Mouse (Mus musculus): Measurements from ENCODE around the gene Sos2. TPM values are rescaled to one million over a fixed set of nuclear protein-coding genes. Genes with fewer than 3 reads are reported as not detected.

The Sos2 gene
- polyA plus RNA-seq, 1 experiment from 2014 or later = 8.2 TPM

DNA sequence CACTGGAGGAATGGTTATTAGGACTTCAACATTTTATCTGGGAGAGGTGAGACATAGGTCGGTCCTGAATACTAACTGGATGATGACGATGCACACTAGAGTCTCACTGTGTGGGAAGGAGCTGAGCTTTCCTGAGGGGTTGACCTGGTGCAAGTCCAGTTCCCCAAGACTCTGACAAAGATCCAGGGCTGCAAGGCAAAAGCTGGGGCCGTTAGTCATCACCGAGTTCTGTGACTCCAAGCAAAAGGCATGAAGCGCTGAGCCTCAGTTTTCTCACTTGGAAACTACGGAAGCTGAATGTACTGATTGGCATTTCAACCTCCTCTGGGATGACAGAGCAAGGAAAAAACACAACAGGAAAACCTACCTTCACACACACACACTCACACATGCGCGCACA, 139.3 kb downstream of the Sos2 start:
- DNase-seq (ENCODE audit: extremely low spot score, low spot score) = no peak
- Histone ChIP-seq H3K9me3 (no peaks in the 10 kb centered on the region), H3K27me3 (ENCODE audit: poor library complexity, severe bottlenecking) (no peaks in the 10 kb centered on the region), H3K36me3 (replicated peaks) (no peaks in the 10 kb centered on the region), H3K4me3 (no peak overlapping the region), H3K27ac (no peak overlapping the region), H3K4me1 (peaks cover 34% of the 10 kb centered on the region)
- WGBS = 91% methylated on average over 8 of the region's 8 CpGs

DNA sequence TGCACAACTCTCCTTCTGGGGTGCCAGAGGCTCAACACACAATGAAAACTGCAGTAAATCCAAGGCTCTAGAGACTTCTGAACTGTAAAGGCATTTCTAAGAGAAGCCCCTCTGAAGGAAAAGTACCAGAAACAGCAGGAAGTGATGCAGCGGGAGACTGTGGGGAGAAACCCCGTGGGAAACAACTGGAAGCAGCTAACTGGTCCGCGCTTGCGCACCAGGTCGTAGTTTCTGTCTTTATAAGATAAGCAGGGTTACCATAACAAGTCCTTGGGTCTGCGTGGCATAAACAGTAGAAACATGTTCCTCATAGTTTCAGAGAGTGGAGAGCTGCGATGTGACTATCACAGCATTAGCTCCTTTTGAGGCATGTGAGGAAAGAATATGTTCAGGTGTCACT, 140.0 kb downstream of the Sos2 start:
- H3K36me3 ChIP-seq (replicated peaks) = no peaks in the 10 kb centered on the region
- WGBS = 86% methylated on average over 8 of the region's 8 CpGs
- DNase-seq (ENCODE audit: extremely low spot score, low spot score) = no peak
- H3K9me3 ChIP-seq = no peaks in the 10 kb centered on the region
- H3K27ac ChIP-seq = no peak overlapping the region
- no peak overlapping the region for H3K4me3 ChIP-seq
- H3K27me3 ChIP-seq (ENCODE audit: poor library complexity, severe bottlenecking) = no peaks in the 10 kb centered on the region
- peaks cover 41% of the 10 kb centered on the region for H3K4me1 ChIP-seq

- WGBS = 80% methylated on average over 7 of the region's 7 CpGs
- H3K4me1 ChIP-seq = peaks cover 48% of the 10 kb centered on the region
- no peak overlapping the region for H3K4me3 ChIP-seq
- H3K27me3 ChIP-seq (ENCODE audit: poor library complexity, severe bottlenecking) = no peaks in the 10 kb centered on the region
- no peaks in the 10 kb centered on the region for H3K36me3 ChIP-seq (replicated peaks)
- peak overlapping the region; percentile 60; the same call in 1 of the 2 replicates for H3K27ac ChIP-seq
- DNase-seq (ENCODE audit: extremely low spot score, low spot score) = no peak
- no peaks in the 10 kb centered on the region for H3K9me3 ChIP-seq
Observed at GRCm38 (mm10) chr12:69539353-69539752, 142.3 kb downstream of the Sos2 start.

GRCm38 (mm10) chr12:69538362-69538950, 143.2 kb downstream of the Sos2 start:
- no peak overlapping the region for H3K4me3 ChIP-seq
- H3K27me3 ChIP-seq (ENCODE audit: poor library complexity, severe bottlenecking) = no peaks in the 10 kb centered on the region
- 68% methylated on average over 4 of the region's 4 CpGs for WGBS
- DNase-seq (ENCODE audit: extremely low spot score, low spot score) = no peak
- H3K27ac ChIP-seq = peak overlapping the region; percentile 63
- H3K9me3 ChIP-seq = no peaks in the 10 kb centered on the region
- no peaks in the 10 kb centered on the region for H3K36me3 ChIP-seq (replicated peaks)
- H3K4me1 ChIP-seq = peaks cover 48% of the 10 kb centered on the region

- 62% methylated on average over 19 of the region's 19 CpGs for WGBS
- Histone ChIP-seq H3K27ac (peak overlapping the region; percentile 66), H3K4me3 (no peak overlapping the region)
Observed at GRCm38 (mm10) chr12:69537675-69538361, 143.8 kb downstream of the Sos2 start.

GRCm38 (mm10) chr12:69537243-69537674, 144.4 kb downstream of the Sos2 start:
- H3K9me3 ChIP-seq = no peaks in the 10 kb centered on the region
- peaks cover 48% of the 10 kb centered on the region for H3K4me1 ChIP-seq
- no peaks in the 10 kb centered on the region for H3K27me3 ChIP-seq (ENCODE audit: poor library complexity, severe bottlenecking)
- DNase-seq (ENCODE audit: extremely low spot score, low spot score) = peak; percentile 24
- 47% methylated on average over 10 of the region's 10 CpGs for WGBS
- no peak overlapping the region for H3K4me3 ChIP-seq
- peak overlapping the region; percentile 66 for H3K27ac ChIP-seq
- no peaks in the 10 kb centered on the region for H3K36me3 ChIP-seq (replicated peaks)

More at GRCm38 (mm10) chr12:69537675-69538361, 143.8 kb downstream of the Sos2 start:
- H3K4me1 ChIP-seq = peaks cover 48% of the 10 kb centered on the region
- H3K27me3 ChIP-seq (ENCODE audit: poor library complexity, severe bottlenecking) = no peaks in the 10 kb centered on the region
- H3K36me3 ChIP-seq (replicated peaks) = no peaks in the 10 kb centered on the region
- no peak for DNase-seq (ENCODE audit: extremely low spot score, low spot score)
- no peaks in the 10 kb centered on the region for H3K9me3 ChIP-seq

DNA sequence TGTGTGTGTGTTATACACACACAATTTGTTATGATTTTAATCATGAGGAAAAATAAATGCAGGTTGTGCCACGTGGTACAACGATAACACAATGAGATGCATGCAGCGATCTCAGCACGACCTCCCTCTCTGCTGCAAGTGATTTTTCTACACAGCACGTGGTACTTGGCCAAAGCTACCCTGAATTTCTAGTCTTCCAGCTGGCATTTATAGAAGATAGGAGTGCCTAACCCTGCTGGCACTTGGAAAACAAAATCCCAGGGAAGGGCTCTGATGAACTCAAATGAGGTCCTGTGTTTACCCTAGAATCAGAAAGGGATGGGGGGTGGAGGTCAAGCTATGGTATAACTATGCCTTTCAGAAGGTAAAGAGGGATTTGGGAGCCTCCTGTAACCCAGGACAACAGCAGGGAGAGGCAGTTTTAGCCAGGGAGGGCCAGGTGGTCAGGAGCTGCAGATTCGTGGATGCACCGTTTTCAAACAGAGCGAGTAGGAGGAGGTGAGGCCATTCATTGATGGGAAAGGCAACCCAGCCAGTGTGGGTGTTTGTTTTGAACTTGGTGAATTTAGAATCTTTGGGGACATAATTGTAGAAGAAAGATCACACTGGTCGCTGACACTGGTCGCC, 144.9 kb downstream of the Sos2 start:
- no peak overlapping the region for H3K4me3 ChIP-seq
- peaks cover 45% of the 10 kb centered on the region for H3K4me1 ChIP-seq
- peak overlapping the region; percentile 66; the same call in 1 of the 2 replicates for H3K27ac ChIP-seq
- 77% methylated on average over 10 of the region's 10 CpGs for WGBS
- H3K36me3 ChIP-seq (replicated peaks) = no peaks in the 10 kb centered on the region
- no peak for DNase-seq (ENCODE audit: extremely low spot score, low spot score)
- no peaks in the 10 kb centered on the region for H3K9me3 ChIP-seq
- no peaks in the 10 kb centered on the region for H3K27me3 ChIP-seq (ENCODE audit: poor library complexity, severe bottlenecking)

Small RNA genes lying within 50 kb of the gene (microRNA-seq; reads per million reads assigned to microRNA genes)
- gene Gm23018 = not detected

Other genes with a start within 250 kb of the Sos2 start
- gene Vcpkmt, start 98.8 kb downstream of the Sos2 start, polyA plus RNA-seq (2016; fragmentation: Nextera tagmentation; extraction: Ambion mirVana) = 30.6 and 32.4 TPM in 2 replicates
- 20.4 and 21.0 TPM in 2 replicates for gene L2hgdh, start 43.0 kb upstream of the Sos2 start, polyA plus RNA-seq (2016; fragmentation: Nextera tagmentation; extraction: Ambion mirVana)
- gene Atp5s, start 43.1 kb upstream of the Sos2 start, polyA plus RNA-seq (2016; fragmentation: Nextera tagmentation; extraction: Ambion mirVana) = 20.4 and 21.6 TPM in 2 replicates
- 0.44 and 1.1 TPM in 2 replicates for gene Cdkl1, start 109.4 kb upstream of the Sos2 start, polyA plus RNA-seq (2016; fragmentation: Nextera tagmentation; extraction: Ambion mirVana)
- gene Atl1, start 210.8 kb upstream of the Sos2 start, polyA plus RNA-seq (2016; fragmentation: Nextera tagmentation; extraction: Ambion mirVana) = 10.0 and 12.7 TPM in 2 replicates
- gene Map4k5, start 211.3 kb upstream of the Sos2 start, polyA plus RNA-seq (2016; fragmentation: Nextera tagmentation; extraction: Ambion mirVana) = 23.5 and 24.6 TPM in 2 replicates